Mouse (Mus musculus): ENCODE results near the gene Tbc1d8. TPM values are rescaled to one million over a fixed set of nuclear protein-coding genes. Genes with fewer than 3 reads are reported as not detected.

Gene Tbc1d8
- polyA plus RNA-seq, 1 experiment from 2014 or later = 9.9 TPM

Other genes with a start within 250 kb of the Tbc1d8 start
- gene Rpl31, start 110.9 kb downstream of the Tbc1d8 start, polyA plus RNA-seq (2015; fragmentation: Nextera tagmentation; extraction: Ambion mirVana) = 579 and 581 TPM in 2 replicates
- 24.2 and 24.4 TPM in 2 replicates for gene Cnot11, start 56.2 kb upstream of the Tbc1d8 start, polyA plus RNA-seq (2015; fragmentation: Nextera tagmentation; extraction: Ambion mirVana)
- 31.9 and 33.3 TPM in 2 replicates for gene Rnf149, start 98.7 kb upstream of the Tbc1d8 start, polyA plus RNA-seq (2015; fragmentation: Nextera tagmentation; extraction: Ambion mirVana)
- gene Creg2, start 172.7 kb upstream of the Tbc1d8 start, polyA plus RNA-seq (2015; fragmentation: Nextera tagmentation; extraction: Ambion mirVana) = 0.08 and 0.18 TPM in 2 replicates
- gene Rfx8, start 242.2 kb upstream of the Tbc1d8 start, polyA plus RNA-seq (2015; fragmentation: Nextera tagmentation; extraction: Ambion mirVana) = 0.31 and 0.51 TPM in 2 replicates

Data from kidney, embryonic 15.5 days (tissue).